Mouse (Mus musculus) intestine, embryonic 14.5 days (tissue): ENCODE measurements around the gene Spint4. TPM values are rescaled to one million over a fixed set of nuclear protein-coding genes. Genes with fewer than 3 reads are reported as not detected.

Experiments used
- ATAC-seq: fragments of 200-750 bp; cut with Nextera tagmentation; replicated peaks from 2 replicates; pipeline ENCODE4 v1.8.0; 2017; ENCODE audit warnings: low read depth, moderate number of reproducible peaks, moderate TSS enrichment, moderate library complexity; ENCODE audit not compliant: low FRiP score, low TSS enrichment
- DNase-seq: peaks from one replicate; pipeline ENCODE4 v3.0.0-alpha.2; 2018; ENCODE audit warnings: low spot score
- H3K27ac ChIP-seq: fragments of 300-500 bp; sonication (generic); 2 replicates; pipeline ENCODE4 v1.5.1; 2014; ENCODE audit warnings: low read depth, mild to moderate bottlenecking, control low read depth
- H3K27me3 ChIP-seq: fragments of 300-500 bp; sonication (generic); replicated peaks from 2 replicates; pipeline ENCODE4 v1.6.1; 2014; ENCODE audit warnings: low read length, control low read depth; ENCODE audit not compliant: control insufficient read depth, insufficient read depth
- H3K36me3 ChIP-seq: fragments of 300-500 bp; sonication (generic); 2 replicates; pipeline ENCODE4 v1.6.1; 2014; ENCODE audit warnings: low read length, control low read depth; ENCODE audit not compliant: control insufficient read depth, insufficient read depth
- H3K4me1 ChIP-seq: fragments of 300-500 bp; sonication (generic); replicated peaks from 2 replicates; pipeline ENCODE4 v1.6.1; 2014; ENCODE audit warnings: low read length, control low read depth, mixed read lengths; ENCODE audit not compliant: control insufficient read depth, insufficient read depth
- H3K4me2 ChIP-seq: fragments of 300-500 bp; sonication (generic); 2 replicates; pipeline ENCODE4 v1.6.1; 2014; ENCODE audit warnings: low read length
- H3K4me3 ChIP-seq: fragments of 300-500 bp; sonication (generic); 2 replicates; pipeline ENCODE4 v1.5.1; 2014; ENCODE audit warnings: low read depth, low read length, control low read depth, mixed read lengths
- H3K9ac ChIP-seq: fragments of 300-500 bp; sonication (generic); 2 replicates; pipeline ENCODE4 v1.6.1; 2014; ENCODE audit warnings: mild to moderate bottlenecking, low read length
- H3K9me3 ChIP-seq: fragments of 300-500 bp; sonication (generic); 2 replicates; pipeline ENCODE4 v1.6.1; 2016; ENCODE audit warnings: low read length, control low read depth; ENCODE audit not compliant: control insufficient read depth
- WGBS: fragments of 180-500 bp; shearing (Covaris S2); extraction: QIAGEN DNeasy Blood & Tissue Kit; methylation state at CpG from one replicate; pipeline ENCODE4 v1.1.7; 2014; 5-methylcytosine and 5-hydroxymethylcytosine counted together
- polyA plus RNA-seq: library from polyadenylated mRNA; unstranded; fragments of >200 nt; fragmentation: Nextera tagmentation; extraction: Ambion mirVana; gene quantifications from 2 replicates; pipeline ENCODE4 v1.2.1, GENCODE M21; 2014

The Spint4 gene
- polyA plus RNA-seq: not detected in 2 replicates

DNA sequence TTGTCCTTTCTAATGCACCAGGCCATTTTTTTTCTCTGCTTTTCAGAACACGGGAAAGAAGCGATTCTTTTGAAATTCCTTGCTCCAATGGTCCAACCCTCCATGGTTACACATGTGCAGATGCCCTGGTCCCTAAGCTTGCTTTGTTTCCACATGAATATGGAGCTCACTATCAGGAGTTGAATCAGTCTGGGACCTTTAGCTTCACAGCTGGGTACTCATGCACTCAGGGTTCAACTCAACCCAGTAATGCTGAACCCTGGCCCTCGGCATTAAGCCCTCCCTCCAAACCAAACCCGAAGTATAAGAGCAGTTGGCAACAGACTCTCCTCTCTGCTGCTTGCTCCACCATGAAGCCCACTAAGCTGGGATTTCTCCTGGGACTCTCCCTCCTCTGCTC is at the start of gene Spint4:
Gene Spint4 (plus strand): TSS at position 301 of the 400 bp plus-strand sequence.
- WGBS: 80% methylated on average over 4 of the region's 4 CpGs
- no peak within 1 kb of the TSS for H3K27ac ChIP-seq

GRCm38 (mm10) chr2:164655858-164656257 is 42.4 kb upstream of the Spint4 start, which contains the start of gene Wfdc10:
Wfdc10 (plus strand) TSS chr2:164656046.
- WGBS: 11% methylated on average over 11 of the region's 11 CpGs
- peak; percentile 67 for DNase-seq
- Histone ChIP-seq H3K9ac (no peak within 1 kb of the TSS), H3K27ac (no peak within 1 kb of the TSS), H3K4me3 (no peak within 1 kb of the TSS), H3K36me3 (no peaks in the 10 kb centered on the region), H3K4me1 (no peaks in the 10 kb centered on the region), H3K9me3 (no peaks in the 10 kb centered on the region), H3K4me2 (no peak within 1 kb of the TSS), H3K27me3 (no peaks in the 10 kb centered on the region)
- no peak for ATAC-seq

More for the DNA sequence above, at the start of gene Spint4:
- no peak within 1 kb of the TSS for H3K4me3 ChIP-seq
- no peak for DNase-seq
- H3K36me3 ChIP-seq: no peaks in the 10 kb centered on the region
- no peak within 1 kb of the TSS for H3K4me2 ChIP-seq
- no peak within 1 kb of the TSS for H3K9ac ChIP-seq
- no peaks in the 10 kb centered on the region for H3K27me3 ChIP-seq
- no peaks in the 10 kb centered on the region for H3K4me1 ChIP-seq
- H3K9me3 ChIP-seq: no peaks in the 10 kb centered on the region
- ATAC-seq: no peak

GRCm38 (mm10) chr2:164656483-164656882 is 41.8 kb upstream of the Spint4 start, which contains the start of gene Wfdc9:
Wfdc9 (minus strand) TSS chr2:164656583.
- WGBS: 85% methylated on average over 9 of the region's 9 CpGs

GRCm38 (mm10) chr2:164664851-164665250 is 33.5 kb upstream of the Spint4 start:
- Histone ChIP-seq H3K9ac (no peak overlapping the region), H3K4me3 (no peak overlapping the region), H3K9me3 (no peaks in the 10 kb centered on the region), H3K27ac (no peak overlapping the region), H3K36me3 (no peaks in the 10 kb centered on the region), H3K27me3 (no peaks in the 10 kb centered on the region), H3K4me2 (no peak overlapping the region), H3K4me1 (no peaks in the 10 kb centered on the region)
- no peak for ATAC-seq
- WGBS: 89% methylated on average over 7 of the region's 7 CpGs
- no peak for DNase-seq

More at GRCm38 (mm10) chr2:164656483-164656882, 41.8 kb upstream of the Spint4 start, which contains the start of gene Wfdc9:
- no peaks in the 10 kb centered on the region for H3K36me3 ChIP-seq
- no peaks in the 10 kb centered on the region for H3K27me3 ChIP-seq
- no peak within 1 kb of the TSS for H3K4me3 ChIP-seq
- H3K27ac ChIP-seq: no peak within 1 kb of the TSS
- no peak for ATAC-seq
- H3K9ac ChIP-seq: no peak within 1 kb of the TSS
- no peaks in the 10 kb centered on the region for H3K9me3 ChIP-seq
- no peak for DNase-seq
- H3K4me1 ChIP-seq: no peaks in the 10 kb centered on the region
- no peak within 1 kb of the TSS for H3K4me2 ChIP-seq

GRCm38 (mm10) chr2:164670261-164670660 is 28.0 kb upstream of the Spint4 start:
- Histone ChIP-seq H3K4me1 (no peaks in the 10 kb centered on the region), H3K27ac (no peak overlapping the region), H3K27me3 (no peaks in the 10 kb centered on the region), H3K4me3 (no peak overlapping the region), H3K9ac (no peak overlapping the region), H3K4me2 (no peak overlapping the region), H3K9me3 (no peaks in the 10 kb centered on the region), H3K36me3 (no peaks in the 10 kb centered on the region)
- 80% methylated on average over 5 of the region's 5 CpGs for WGBS
- DNase-seq: no peak
- no peak for ATAC-seq

DNA sequence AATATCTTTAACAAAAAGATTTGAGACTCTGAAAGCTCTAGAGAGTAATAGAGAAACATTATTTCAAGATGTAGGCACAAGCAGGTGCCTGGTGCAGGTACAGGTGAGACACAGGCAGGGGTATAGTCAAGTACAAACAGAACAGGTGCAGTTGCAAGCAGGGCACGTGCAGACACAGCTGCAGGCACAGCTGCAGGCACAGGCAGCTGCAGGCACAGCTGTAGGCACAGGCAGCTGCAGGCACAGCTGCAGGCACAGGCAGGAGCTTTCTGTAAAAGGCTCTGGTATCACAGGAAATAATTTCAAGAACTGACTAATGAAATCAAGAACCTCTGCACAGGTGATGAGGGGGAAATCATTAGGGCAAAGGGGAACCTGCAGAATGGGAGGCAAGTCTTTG is 27.4 kb upstream of the Spint4 start:
- WGBS: 37% methylated on average over 1 of the region's 1 CpGs
- H3K27ac ChIP-seq: no peak overlapping the region
- no peak overlapping the region for H3K4me2 ChIP-seq
- ATAC-seq: no peak
- no peaks in the 10 kb centered on the region for H3K9me3 ChIP-seq
- no peak overlapping the region for H3K9ac ChIP-seq
- H3K27me3 ChIP-seq: no peaks in the 10 kb centered on the region
- H3K4me3 ChIP-seq: no peak overlapping the region
- H3K4me1 ChIP-seq: no peaks in the 10 kb centered on the region
- H3K36me3 ChIP-seq: no peaks in the 10 kb centered on the region
- DNase-seq: no peak

DNA sequence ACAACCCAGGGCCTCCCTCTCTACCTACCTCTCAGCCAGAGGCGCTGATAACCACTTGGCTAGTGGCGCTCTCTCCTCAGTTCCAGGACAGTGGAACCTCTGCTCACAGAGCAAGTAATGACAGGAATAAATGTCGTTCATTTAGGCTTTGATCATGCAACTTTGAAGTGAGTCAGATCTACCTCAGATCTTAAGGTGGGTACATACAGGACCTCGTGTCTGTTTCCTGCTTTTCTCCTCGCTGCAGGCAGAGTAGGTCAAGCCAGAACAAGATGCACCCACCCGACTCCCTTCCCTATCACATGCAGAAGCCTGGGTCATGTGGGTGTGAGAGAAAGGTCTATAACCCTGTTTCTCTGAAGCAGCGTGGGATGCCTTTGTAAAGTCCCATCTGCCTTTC is 24.3 kb upstream of the Spint4 start, which contains the start of gene Wfdc11:
Gene Wfdc11 (minus strand): TSS at position 101 of the 400 bp plus-strand sequence.
- no peaks in the 10 kb centered on the region for H3K36me3 ChIP-seq
- no peaks in the 10 kb centered on the region for H3K9me3 ChIP-seq
- WGBS: 80% methylated on average over 7 of the region's 7 CpGs
- no peak within 1 kb of the TSS for H3K4me2 ChIP-seq
- no peak within 1 kb of the TSS for H3K4me3 ChIP-seq
- no peak within 1 kb of the TSS for H3K9ac ChIP-seq
- 0 out of 2 replicates have a peak, but pooled peaks cover 5% of the 10 kb centered on the region for H3K4me1 ChIP-seq
- H3K27ac ChIP-seq: no peak within 1 kb of the TSS
- DNase-seq (no peak), ATAC-seq (no peak)
- H3K27me3 ChIP-seq: no peaks in the 10 kb centered on the region

DNA sequence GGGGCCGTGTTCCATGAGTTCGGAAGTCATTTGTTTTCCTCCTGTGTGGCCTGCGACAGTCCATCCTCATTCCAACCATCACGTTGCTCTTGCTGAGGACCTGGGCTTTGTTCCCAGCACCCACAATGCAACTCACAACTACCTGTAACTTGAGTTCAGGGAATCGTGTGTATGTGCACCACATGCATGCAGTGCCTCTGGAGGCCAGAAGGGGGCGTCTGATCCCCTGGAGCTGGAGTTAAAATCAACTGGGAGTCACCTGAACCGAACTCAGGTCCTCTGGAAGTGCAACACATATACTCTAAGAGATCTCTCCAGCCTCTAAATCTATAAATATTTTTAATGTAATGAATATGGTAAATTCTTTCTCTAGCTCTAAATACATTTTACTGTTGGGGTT is 22.2 kb upstream of the Spint4 start:
- no peak overlapping the region for H3K4me3 ChIP-seq
- no peaks in the 10 kb centered on the region for H3K9me3 ChIP-seq
- no peak overlapping the region for H3K27ac ChIP-seq
- H3K4me2 ChIP-seq: no peak overlapping the region
- 80% methylated on average over 7 of the region's 7 CpGs for WGBS
- ATAC-seq: no peak
- no peak for DNase-seq
- H3K9ac ChIP-seq: no peak overlapping the region
- no peaks in the 10 kb centered on the region for H3K27me3 ChIP-seq
- H3K4me1 ChIP-seq: 0 out of 2 replicates have a peak, but pooled peaks cover 6% of the 10 kb centered on the region
- H3K36me3 ChIP-seq: no peaks in the 10 kb centered on the region
